Mouse (Mus musculus): ENCODE results near the gene Repin1. TPM values are rescaled to one million over a fixed set of nuclear protein-coding genes. Genes with fewer than 3 reads are reported as not detected.

The Repin1 gene
- polyA plus RNA-seq, 1 experiment from 2014 or later: 37.4 TPM

DNA sequence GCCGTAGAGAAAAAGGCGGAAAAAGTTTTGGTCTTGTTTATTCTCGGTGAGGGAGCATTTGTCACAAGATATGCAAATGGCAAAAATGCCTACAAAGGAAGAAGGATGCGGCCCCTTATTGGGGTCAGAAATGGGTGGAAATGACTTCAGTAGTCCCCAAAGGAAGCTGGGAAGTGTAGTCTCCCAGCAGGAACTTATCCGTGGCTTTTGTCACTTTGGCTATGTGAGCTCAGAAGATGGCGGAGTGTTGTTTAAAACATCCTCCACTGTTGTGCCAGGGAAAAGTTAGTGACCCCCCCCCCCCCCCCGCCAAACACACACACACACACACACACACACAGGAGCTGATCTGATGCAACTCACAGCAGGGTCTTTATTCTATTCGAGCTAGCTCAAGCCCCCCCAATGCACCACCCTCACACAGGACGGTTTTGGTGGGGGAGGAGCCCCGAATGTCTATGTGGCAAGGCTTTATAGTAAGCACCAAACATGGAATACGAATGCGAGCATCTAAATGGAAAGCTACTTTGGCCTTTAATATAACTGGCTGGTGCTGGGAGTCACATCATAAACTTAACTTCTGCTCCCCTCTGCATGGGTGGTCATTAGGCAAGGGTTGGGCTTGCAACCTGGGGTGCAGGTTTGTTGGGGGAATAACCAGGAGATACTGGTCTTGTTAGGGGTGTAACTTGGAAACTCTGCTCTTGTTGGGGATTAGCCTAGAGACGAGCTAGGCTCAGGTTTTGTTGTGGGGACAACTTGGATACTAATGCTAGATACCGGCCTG is 38.4 kb upstream of the Repin1 start:
- Histone ChIP-seq H3K4me3 (replicated peaks; ENCODE audit: low read length) (peak overlapping the region; percentile 53), H3K9me3 (ENCODE audit: control insufficient read depth, low read length) (no peaks in the 10 kb centered on the region), H3K4me2 (replicated peaks) (peak overlapping the region; percentile 91), H3K27me3 (ENCODE audit: control insufficient read depth, insufficient read depth, low read length) (no peaks in the 10 kb centered on the region), H3K36me3 (replicated peaks; ENCODE audit: control insufficient read depth, insufficient read depth) (peaks cover 17% of the 10 kb centered on the region), H3K27ac (peak overlapping the region; percentile 99), H3K9ac (peak overlapping the region; percentile 88), H3K4me1 (replicated peaks; ENCODE audit: control insufficient read depth, insufficient read depth, low read length) (peaks cover 18% of the 10 kb centered on the region)
- DNase-seq (ENCODE audit: low spot score) (peak; percentile 83), ATAC-seq (ENCODE audit: low FRiP score) (peak; percentile 87)
- 28% methylated on average over 14 of the region's 14 CpGs for WGBS

DNA sequence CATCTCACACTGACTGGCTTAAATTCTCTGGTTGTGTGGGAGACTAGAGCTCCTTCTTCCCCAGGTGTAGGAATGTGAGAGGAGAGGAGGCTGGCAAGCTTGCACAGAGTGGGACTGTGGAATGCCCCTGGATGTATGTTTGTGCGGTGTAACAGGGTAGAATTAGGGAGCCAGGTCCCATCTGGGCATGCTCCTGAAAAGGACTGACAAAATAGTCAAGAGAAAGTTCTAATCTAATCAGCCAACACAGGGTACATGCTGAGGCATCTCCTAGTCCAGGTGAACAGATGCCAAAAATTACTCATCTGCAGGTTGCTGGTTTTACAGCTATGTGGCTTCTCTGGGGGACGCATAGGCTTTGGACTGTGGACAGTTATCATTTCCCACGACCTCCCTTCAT is 37.7 kb upstream of the Repin1 start:
- H3K4me3 ChIP-seq (replicated peaks; ENCODE audit: low read length): no peak overlapping the region; the same call in 1 of the 2 replicates
- H3K4me1 ChIP-seq (replicated peaks; ENCODE audit: control insufficient read depth, insufficient read depth, low read length): peaks cover 18% of the 10 kb centered on the region
- H3K4me2 ChIP-seq (replicated peaks): peak overlapping the region; percentile 91
- no peak overlapping the region for H3K27ac ChIP-seq
- no peak overlapping the region for H3K9ac ChIP-seq
- no peaks in the 10 kb centered on the region for H3K27me3 ChIP-seq (ENCODE audit: control insufficient read depth, insufficient read depth, low read length)
- no peaks in the 10 kb centered on the region for H3K9me3 ChIP-seq (ENCODE audit: control insufficient read depth, low read length)
- peaks cover 20% of the 10 kb centered on the region for H3K36me3 ChIP-seq (replicated peaks; ENCODE audit: control insufficient read depth, insufficient read depth)
- 84% methylated on average over 3 of the region's 3 CpGs for WGBS
- no peak for DNase-seq (ENCODE audit: low spot score)
- no peak for ATAC-seq (ENCODE audit: low FRiP score)

DNA sequence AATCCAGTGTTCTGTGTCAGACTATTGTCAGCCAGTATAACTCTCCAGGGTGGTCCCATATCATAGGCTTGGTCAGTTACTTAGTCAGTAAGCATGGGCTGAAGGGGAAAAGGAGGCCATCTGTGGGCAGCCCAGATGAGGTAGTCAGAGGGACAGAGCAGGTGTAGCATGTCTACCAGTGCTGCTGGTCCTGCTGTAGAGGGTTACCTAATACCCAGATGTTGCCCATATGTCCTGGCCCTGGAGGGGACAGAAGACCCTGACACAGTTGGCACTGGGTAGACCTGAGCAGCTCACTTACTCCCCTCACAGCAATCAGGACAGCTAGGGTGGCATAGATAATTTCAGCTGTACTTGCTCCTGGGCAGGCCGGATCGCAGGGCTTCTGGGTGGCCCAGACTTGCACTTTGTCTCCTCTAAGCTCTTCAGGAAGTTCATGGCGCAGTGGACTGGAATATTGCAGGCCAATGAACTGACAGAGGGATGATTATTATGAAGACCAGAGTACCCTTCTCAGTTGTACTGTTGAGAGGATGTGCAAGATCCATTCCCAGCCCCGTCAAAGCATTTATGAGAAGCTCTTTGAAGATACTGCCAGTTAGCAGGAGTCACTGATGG is 27.9 kb upstream of the Repin1 start:
- no peaks in the 10 kb centered on the region for H3K27me3 ChIP-seq (ENCODE audit: control insufficient read depth, insufficient read depth, low read length)
- ATAC-seq (ENCODE audit: low FRiP score) (no peak), DNase-seq (ENCODE audit: low spot score) (no peak)
- H3K4me3 ChIP-seq (replicated peaks; ENCODE audit: low read length): no peak overlapping the region
- H3K36me3 ChIP-seq (replicated peaks; ENCODE audit: control insufficient read depth, insufficient read depth): peaks cover 50% of the 10 kb centered on the region
- no peak overlapping the region for H3K4me2 ChIP-seq (replicated peaks)
- H3K9ac ChIP-seq: no peak overlapping the region
- WGBS: 99% methylated on average over 4 of the region's 4 CpGs
- H3K4me1 ChIP-seq (replicated peaks; ENCODE audit: control insufficient read depth, insufficient read depth, low read length): no peaks in the 10 kb centered on the region
- H3K27ac ChIP-seq: no peak overlapping the region
- no peaks in the 10 kb centered on the region for H3K9me3 ChIP-seq (ENCODE audit: control insufficient read depth, low read length)

DNA sequence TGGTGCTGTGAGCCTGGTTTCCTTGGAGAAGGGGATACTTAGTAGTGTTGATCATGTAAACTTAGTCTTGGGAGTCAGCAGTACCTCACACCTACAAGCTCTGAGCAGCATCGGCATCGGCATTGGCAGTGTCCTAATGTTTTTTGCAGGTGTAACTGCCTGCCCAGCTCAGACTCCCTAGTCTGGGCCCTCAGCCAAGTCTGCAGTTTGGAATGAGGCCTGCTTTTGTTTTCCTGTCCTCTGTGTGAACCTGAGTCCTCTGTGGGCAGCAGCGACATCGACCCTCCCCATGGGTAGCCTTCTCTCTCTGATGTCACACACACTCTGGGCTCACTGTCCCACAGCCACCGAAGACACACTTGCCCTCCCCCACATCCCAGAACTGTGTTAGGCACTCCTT is 27.4 kb upstream of the Repin1 start:
- WGBS: 56% methylated on average over 5 of the region's 5 CpGs
- ATAC-seq (ENCODE audit: low FRiP score): no peak; the same call in 1 of the 2 replicates
- no peak overlapping the region for H3K27ac ChIP-seq

DNA sequence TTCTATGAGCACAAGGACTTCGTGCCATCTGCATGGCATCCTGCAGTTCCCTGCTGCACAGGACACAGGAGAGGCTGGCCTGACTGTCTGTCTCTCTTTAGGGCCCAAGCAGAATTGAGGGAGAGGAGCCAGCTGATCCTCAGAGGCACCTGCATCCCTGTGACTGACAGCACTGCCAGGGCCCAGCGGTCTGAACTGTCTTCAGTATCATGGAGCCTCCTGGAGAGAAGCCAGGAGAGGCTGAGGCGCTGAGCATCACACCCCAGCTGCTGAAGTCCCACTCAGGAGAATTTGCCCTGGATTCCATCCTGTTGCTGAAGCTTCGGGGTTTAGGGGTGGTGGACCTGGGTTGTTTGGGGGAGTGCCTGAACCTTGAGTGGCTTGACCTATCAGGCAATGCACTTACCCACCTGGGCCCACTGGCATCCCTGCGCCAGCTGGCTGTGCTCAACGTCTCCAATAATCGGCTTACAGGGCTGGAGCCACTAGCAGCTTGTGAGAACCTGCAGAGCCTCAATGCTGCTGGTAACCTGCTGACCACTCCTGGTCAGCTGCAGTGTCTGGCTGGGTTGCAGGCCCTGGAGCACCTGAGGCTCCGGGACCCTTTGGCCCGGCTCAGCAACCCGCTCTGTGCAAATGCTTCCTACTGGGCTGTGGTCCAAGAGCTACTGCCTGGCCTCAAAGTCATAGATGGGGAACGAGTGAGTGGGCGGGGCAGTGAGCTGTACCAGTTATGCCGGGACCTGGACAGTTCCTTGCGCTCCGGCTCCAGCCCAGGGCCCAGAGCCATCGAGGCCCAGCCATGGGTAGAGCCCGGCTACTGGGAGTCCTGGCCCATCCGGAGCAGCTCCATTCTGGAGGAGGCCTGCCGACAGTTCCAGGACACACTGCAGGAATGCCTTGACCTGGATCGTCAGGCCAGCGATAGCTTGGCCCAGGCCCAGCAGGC is 25.4 kb upstream of the Repin1 start:
- Histone ChIP-seq H3K4me3 (replicated peaks; ENCODE audit: low read length) (no peak overlapping the region), H3K36me3 (replicated peaks; ENCODE audit: control insufficient read depth, insufficient read depth) (peaks cover 42% of the 10 kb centered on the region), H3K27ac (no peak overlapping the region), H3K9me3 (ENCODE audit: control insufficient read depth, low read length) (no peaks in the 10 kb centered on the region), H3K9ac (no peak overlapping the region), H3K4me1 (replicated peaks; ENCODE audit: control insufficient read depth, insufficient read depth, low read length) (no peaks in the 10 kb centered on the region), H3K27me3 (ENCODE audit: control insufficient read depth, insufficient read depth, low read length) (no peaks in the 10 kb centered on the region), H3K4me2 (replicated peaks) (no peak overlapping the region)
- no peak for DNase-seq (ENCODE audit: low spot score)
- ATAC-seq (ENCODE audit: low FRiP score): peak; percentile 41; the same call in 1 of the 2 replicates
- 89% methylated on average over 21 of the region's 21 CpGs for WGBS

More for the DNA sequence above, 27.4 kb upstream of the Repin1 start:
- H3K9me3 ChIP-seq (ENCODE audit: control insufficient read depth, low read length): no peaks in the 10 kb centered on the region
- DNase-seq (ENCODE audit: low spot score): no peak
- H3K36me3 ChIP-seq (replicated peaks; ENCODE audit: control insufficient read depth, insufficient read depth): peaks cover 50% of the 10 kb centered on the region
- H3K4me1 ChIP-seq (replicated peaks; ENCODE audit: control insufficient read depth, insufficient read depth, low read length): no peaks in the 10 kb centered on the region
- H3K9ac ChIP-seq: no peak overlapping the region
- no peak overlapping the region for H3K4me2 ChIP-seq (replicated peaks)
- no peak overlapping the region for H3K4me3 ChIP-seq (replicated peaks; ENCODE audit: low read length)
- H3K27me3 ChIP-seq (ENCODE audit: control insufficient read depth, insufficient read depth, low read length): no peaks in the 10 kb centered on the region

DNA sequence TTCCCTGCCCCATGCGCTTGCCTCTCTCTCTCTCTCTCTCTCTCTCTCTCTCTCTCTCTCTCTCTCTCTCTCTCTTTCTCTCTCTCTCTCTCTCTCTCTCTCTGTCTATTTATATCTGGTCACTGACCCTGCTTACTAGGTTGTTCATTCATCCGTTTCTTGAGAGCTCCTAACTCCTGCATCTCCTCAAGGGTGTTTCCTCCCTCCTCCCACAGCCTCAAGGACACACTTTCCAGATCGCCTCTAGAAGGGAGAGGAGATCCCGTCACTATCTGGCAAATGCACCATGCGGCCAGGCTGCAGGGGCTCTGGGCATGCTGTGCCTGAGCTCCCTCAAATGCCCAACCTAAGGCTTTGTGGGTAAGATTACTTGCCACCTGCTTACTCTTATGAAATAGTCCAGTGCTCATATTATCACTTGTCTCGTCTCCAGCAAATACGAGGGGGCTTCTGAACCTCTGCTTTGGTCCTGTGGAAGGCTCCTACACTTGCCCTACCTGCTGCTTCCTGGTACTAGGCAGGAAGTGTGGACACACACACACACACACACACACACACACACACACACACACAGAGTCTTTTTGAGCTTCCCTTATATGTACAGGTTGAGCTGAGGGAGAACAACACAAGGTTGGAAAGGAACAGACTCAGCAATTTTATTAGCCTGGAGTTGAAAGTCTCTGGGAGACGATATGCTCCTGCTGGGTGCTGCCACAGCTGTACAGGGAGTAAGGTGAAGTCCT is 24.4 kb upstream of the Repin1 start:
- no peaks in the 10 kb centered on the region for H3K27me3 ChIP-seq (ENCODE audit: control insufficient read depth, insufficient read depth, low read length)
- no peak overlapping the region for H3K4me3 ChIP-seq (replicated peaks; ENCODE audit: low read length)
- H3K9ac ChIP-seq: no peak overlapping the region
- H3K4me2 ChIP-seq (replicated peaks): no peak overlapping the region
- H3K36me3 ChIP-seq (replicated peaks; ENCODE audit: control insufficient read depth, insufficient read depth): peaks cover 35% of the 10 kb centered on the region
- no peak for ATAC-seq (ENCODE audit: low FRiP score)
- H3K27ac ChIP-seq: no peak overlapping the region
- 87% methylated on average over 8 of the region's 8 CpGs for WGBS
- no peak for DNase-seq (ENCODE audit: low spot score)
- H3K9me3 ChIP-seq (ENCODE audit: control insufficient read depth, low read length): no peaks in the 10 kb centered on the region
- no peaks in the 10 kb centered on the region for H3K4me1 ChIP-seq (replicated peaks; ENCODE audit: control insufficient read depth, insufficient read depth, low read length)

DNA sequence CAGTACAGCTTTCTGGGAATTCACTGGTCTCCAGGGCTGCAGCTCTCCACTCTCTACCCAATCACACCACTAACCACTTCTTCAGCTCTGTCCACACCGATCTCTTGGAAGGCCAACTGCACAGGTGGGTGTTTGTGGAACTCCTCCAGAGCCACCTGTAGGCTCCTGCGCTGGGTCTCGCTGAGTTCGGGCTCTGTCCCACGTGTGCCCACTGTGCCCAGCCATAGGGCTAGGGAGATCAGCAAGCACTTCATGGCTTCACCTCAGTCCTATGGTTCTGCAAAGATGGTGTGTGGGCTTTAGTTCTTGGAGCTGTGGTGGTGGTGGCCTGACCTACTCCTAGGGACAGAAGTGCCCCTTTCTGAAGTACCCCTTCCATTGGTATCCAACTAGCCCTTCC is 21.7 kb upstream of the Repin1 start:
- ATAC-seq (ENCODE audit: low FRiP score) (no peak), DNase-seq (ENCODE audit: low spot score) (no peak)
- Histone ChIP-seq H3K4me1 (replicated peaks; ENCODE audit: control insufficient read depth, insufficient read depth, low read length) (no peaks in the 10 kb centered on the region), H3K27me3 (ENCODE audit: control insufficient read depth, insufficient read depth, low read length) (no peaks in the 10 kb centered on the region), H3K9ac (no peak overlapping the region), H3K4me2 (replicated peaks) (no peak overlapping the region), H3K4me3 (replicated peaks; ENCODE audit: low read length) (no peak overlapping the region), H3K36me3 (replicated peaks; ENCODE audit: control insufficient read depth, insufficient read depth) (peaks cover 13% of the 10 kb centered on the region; the same call in 1 of the 2 replicates), H3K27ac (no peak overlapping the region), H3K9me3 (ENCODE audit: control insufficient read depth, low read length) (no peaks in the 10 kb centered on the region)
- 92% methylated on average over 5 of the region's 5 CpGs for WGBS

DNA sequence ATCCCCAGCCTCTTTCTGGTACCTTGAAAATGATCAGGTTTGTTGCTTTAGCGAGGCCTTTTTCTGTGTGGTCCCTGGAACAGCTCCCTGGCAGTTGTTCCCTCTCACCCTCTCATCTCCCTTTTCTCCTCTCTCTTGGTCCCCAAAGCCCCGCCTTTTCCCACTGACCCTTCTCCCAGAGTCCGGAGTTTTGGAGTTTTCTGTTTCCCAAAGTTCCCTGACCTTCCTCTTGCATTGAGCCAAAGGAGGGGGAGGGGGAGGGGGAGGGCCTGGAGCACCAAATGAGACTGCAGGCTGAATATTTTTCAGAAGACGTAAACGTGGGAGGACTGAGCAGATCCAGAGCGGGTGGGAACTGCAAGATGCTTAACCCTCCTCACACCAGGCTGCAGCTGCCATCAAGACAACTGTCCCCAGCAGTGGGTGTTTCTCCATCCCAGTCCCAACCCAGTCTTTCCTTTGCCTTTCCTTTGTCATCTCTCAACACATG is 21.1 kb upstream of the Repin1 start, which contains the start of gene Rarres2:
TSS of gene Rarres2 (minus strand) at position 218 of the 490 bp plus-strand sequence.
- Histone ChIP-seq H3K9me3 (ENCODE audit: control insufficient read depth, low read length) (no peaks in the 10 kb centered on the region), H3K27me3 (ENCODE audit: control insufficient read depth, insufficient read depth, low read length) (no peaks in the 10 kb centered on the region), H3K4me2 (replicated peaks) (no peak within 1 kb of the TSS), H3K36me3 (replicated peaks; ENCODE audit: control insufficient read depth, insufficient read depth) (peaks cover 13% of the 10 kb centered on the region; the same call in 1 of the 2 replicates), H3K9ac (no peak within 1 kb of the TSS), H3K4me3 (replicated peaks; ENCODE audit: low read length) (no peak within 1 kb of the TSS), H3K4me1 (replicated peaks; ENCODE audit: control insufficient read depth, insufficient read depth, low read length) (no peaks in the 10 kb centered on the region), H3K27ac (no peak within 1 kb of the TSS)
- 32% methylated on average over 6 of the region's 6 CpGs for WGBS
- ATAC-seq (ENCODE audit: low FRiP score): no peak
- DNase-seq (ENCODE audit: low spot score): no peak
